Mouse (Mus musculus) embryonic facial prominence, embryonic 11.5 days (tissue): ENCODE data around the gene Rad51ap2. TPM values are rescaled to one million over a fixed set of nuclear protein-coding genes. Genes with fewer than 3 reads are reported as not detected.
A peak's percentile ranks its signal among the peaks of the same experiment; 100 is the strongest.

Source experiments
- ATAC-seq: fragments of 200-750 bp; cut with Nextera tagmentation; replicated peaks from 2 replicates; pipeline ENCODE4 v1.8.0; 2017; ENCODE audit warnings: low read depth; ENCODE audit not compliant: insufficient number of reproducible peaks, low FRiP score, low TSS enrichment
- DNase-seq: peaks from one replicate; pipeline ENCODE4 v3.0.0-alpha.2; 2015; ENCODE audit warnings: low spot score
- H3K27ac ChIP-seq: fragments of 300-500 bp; sonication (generic); replicated peaks from 2 replicates; pipeline ENCODE4 v1.5.1; 2014; ENCODE audit warnings: mild to moderate bottlenecking, low read depth, low read length, control low read depth
- H3K27me3 ChIP-seq: fragments of 300-500 bp; sonication (generic); 2 replicates; pipeline ENCODE4 v1.6.1; 2014; ENCODE audit warnings: mild to moderate bottlenecking, low read length, moderate library complexity, mixed read lengths; ENCODE audit not compliant: control insufficient read depth, insufficient read depth
- H3K36me3 ChIP-seq: fragments of 300-500 bp; sonication (generic); replicated peaks from 2 replicates; pipeline ENCODE4 v1.6.1; 2014; ENCODE audit warnings: low read depth, mild to moderate bottlenecking, low read length, moderate library complexity, mixed read lengths; ENCODE audit not compliant: control insufficient read depth, insufficient read depth
- H3K4me1 ChIP-seq: fragments of 300-500 bp; sonication (generic); 2 replicates; pipeline ENCODE4 v1.6.1; 2014; ENCODE audit warnings: low read length, mixed read lengths; ENCODE audit not compliant: control insufficient read depth, insufficient read depth
- H3K4me2 ChIP-seq: fragments of 300-500 bp; sonication (generic); 2 replicates; pipeline ENCODE4 v1.6.1; 2014; ENCODE audit warnings: low read depth, mild to moderate bottlenecking, control low read depth, low read length, moderate library complexity
- H3K4me3 ChIP-seq: fragments of 300-500 bp; sonication (generic); 2 replicates; pipeline ENCODE4 v1.5.1; 2014; ENCODE audit warnings: low read depth, low read length, control low read depth
- H3K9ac ChIP-seq: fragments of 300-500 bp; sonication (generic); replicated peaks from 2 replicates; pipeline ENCODE4 v1.6.1; 2014; ENCODE audit warnings: mild to moderate bottlenecking, control low read depth, low read length
- H3K9me3 ChIP-seq: fragments of 300-500 bp; sonication (generic); replicated peaks from 2 replicates; pipeline ENCODE4 v1.6.1; 2016; ENCODE audit warnings: mild to moderate bottlenecking, low read length, inconsistent platforms, mixed read lengths; ENCODE audit not compliant: control insufficient read depth
- WGBS: fragments of 180-500 bp; shearing (Covaris S2); extraction: QIAGEN DNeasy Blood & Tissue Kit; methylation state at CpG from one replicate; pipeline ENCODE4 v1.1.7; 2014; 5-methylcytosine and 5-hydroxymethylcytosine counted together
- polyA plus RNA-seq: library from polyadenylated mRNA; unstranded; fragments of >200 nt; fragmentation: Nextera tagmentation; extraction: Ambion mirVana; gene quantifications from 2 replicates; pipeline ENCODE4 v1.2.1, GENCODE M21; 2014

Gene Rad51ap2
- 0.27 and 0.29 TPM in 2 replicates for polyA plus RNA-seq

- Histone ChIP-seq H3K36me3 (no peaks in the 10 kb centered on the region), H3K4me2 (peak within 1 kb of the TSS; percentile 89), H3K9ac (peak within 1 kb of the TSS; percentile 66), H3K27ac (no peak within 1 kb of the TSS), H3K9me3 (no peaks in the 10 kb centered on the region), H3K4me3 (peak within 1 kb of the TSS; percentile 56), H3K4me1 (no peaks in the 10 kb centered on the region), H3K27me3 (no peaks in the 10 kb centered on the region)
- peak; percentile 97 for DNase-seq
- ATAC-seq = peak; percentile 99
- 1% methylated on average over 39 of the region's 40 CpGs for WGBS
Measured at GRCm38 (mm10) chr12:11455549-11456194, at the start of gene Rad51ap2. Gene Rad51ap2, plus strand, starts transcription at chr12:11456079.

GRCm38 (mm10) chr12:11407679-11408078 lies 48.2 kb upstream of the Rad51ap2 start:
- Histone ChIP-seq H3K4me2 (no peak overlapping the region), H3K27ac (no peak overlapping the region), H3K4me3 (no peak overlapping the region), H3K27me3 (no peaks in the 10 kb centered on the region), H3K4me1 (no peaks in the 10 kb centered on the region), H3K9me3 (no peaks in the 10 kb centered on the region), H3K36me3 (no peaks in the 10 kb centered on the region), H3K9ac (no peak overlapping the region)
- DNase-seq = no peak
- ATAC-seq = no peak
- 87% methylated on average over 4 of the region's 4 CpGs for WGBS

GRCm38 (mm10) chr12:11418112-11418511 lies 37.8 kb upstream of the Rad51ap2 start:
- no peak for ATAC-seq
- no peak overlapping the region for H3K4me2 ChIP-seq
- H3K4me3 ChIP-seq = no peak overlapping the region
- no peak overlapping the region for H3K9ac ChIP-seq
- H3K27me3 ChIP-seq = no peaks in the 10 kb centered on the region
- H3K9me3 ChIP-seq = no peaks in the 10 kb centered on the region
- H3K27ac ChIP-seq = no peak overlapping the region
- no peak for DNase-seq
- WGBS = 79% methylated on average over 6 of the region's 6 CpGs
- H3K4me1 ChIP-seq = no peaks in the 10 kb centered on the region
- no peaks in the 10 kb centered on the region for H3K36me3 ChIP-seq

- ATAC-seq (no peak), DNase-seq (no peak)
- Histone ChIP-seq H3K27me3 (no peaks in the 10 kb centered on the region), H3K36me3 (no peaks in the 10 kb centered on the region), H3K9me3 (no peaks in the 10 kb centered on the region), H3K4me3 (no peak overlapping the region), H3K27ac (no peak overlapping the region), H3K4me1 (no peaks in the 10 kb centered on the region), H3K9ac (no peak overlapping the region), H3K4me2 (no peak overlapping the region)
- WGBS = 75% methylated on average over 4 of the region's 4 CpGs
Measured at GRCm38 (mm10) chr12:11427396-11427795, 28.5 kb upstream of the Rad51ap2 start.

- no peak overlapping the region for H3K4me2 ChIP-seq
- WGBS = 85% methylated on average over 1 of the region's 1 CpGs
Measured at GRCm38 (mm10) chr12:11433126-11433525, 22.8 kb upstream of the Rad51ap2 start.

GRCm38 (mm10) chr12:11433716-11434115 lies 22.2 kb upstream of the Rad51ap2 start:
- H3K4me3 ChIP-seq = no peak overlapping the region
- ATAC-seq = no peak
- H3K9me3 ChIP-seq = no peaks in the 10 kb centered on the region
- no peak overlapping the region for H3K9ac ChIP-seq
- no peaks in the 10 kb centered on the region for H3K36me3 ChIP-seq
- no peak for DNase-seq
- no peak overlapping the region for H3K27ac ChIP-seq
- no peaks in the 10 kb centered on the region for H3K4me1 ChIP-seq
- H3K27me3 ChIP-seq = 0 out of 2 replicates have a peak, but pooled peaks cover 2% of the 10 kb centered on the region
- 43% methylated on average over 1 of the region's 1 CpGs for WGBS
- H3K4me2 ChIP-seq = no peak overlapping the region

More at GRCm38 (mm10) chr12:11433126-11433525, 22.8 kb upstream of the Rad51ap2 start:
- no peak overlapping the region for H3K27ac ChIP-seq
- no peaks in the 10 kb centered on the region for H3K4me1 ChIP-seq
- 0 out of 2 replicates have a peak, but pooled peaks cover 2% of the 10 kb centered on the region for H3K27me3 ChIP-seq
- H3K4me3 ChIP-seq = no peak overlapping the region
- H3K9ac ChIP-seq = no peak overlapping the region
- DNase-seq (no peak), ATAC-seq (no peak)
- H3K36me3 ChIP-seq = no peaks in the 10 kb centered on the region
- no peaks in the 10 kb centered on the region for H3K9me3 ChIP-seq

GRCm38 (mm10) chr12:11434446-11434845 lies 21.4 kb upstream of the Rad51ap2 start:
- DNase-seq = no peak
- no peak overlapping the region for H3K4me2 ChIP-seq
- ATAC-seq = no peak
- H3K9ac ChIP-seq = no peak overlapping the region
- WGBS = 77% methylated on average over 8 of the region's 8 CpGs
- no peak overlapping the region for H3K27ac ChIP-seq
- no peaks in the 10 kb centered on the region for H3K4me1 ChIP-seq
- H3K36me3 ChIP-seq = no peaks in the 10 kb centered on the region
- H3K4me3 ChIP-seq = no peak overlapping the region
- H3K9me3 ChIP-seq = no peaks in the 10 kb centered on the region
- H3K27me3 ChIP-seq = 0 out of 2 replicates have a peak, but pooled peaks cover 2% of the 10 kb centered on the region

GRCm38 (mm10) chr12:11435246-11436022 lies 20.4 kb upstream of the Rad51ap2 start:
- Histone ChIP-seq H3K9me3 (no peaks in the 10 kb centered on the region), H3K27ac (no peak overlapping the region), H3K4me1 (no peaks in the 10 kb centered on the region), H3K27me3 (0 out of 2 replicates have a peak, but pooled peaks cover 2% of the 10 kb centered on the region), H3K4me3 (peak overlapping the region; percentile 34), H3K9ac (no peak overlapping the region), H3K36me3 (no peaks in the 10 kb centered on the region), H3K4me2 (peak overlapping the region; percentile 41)
- DNase-seq = peak; percentile 31
- no peak for ATAC-seq
- 4% methylated on average over 15 of the region's 15 CpGs for WGBS
